Mouse (Mus musculus): ENCODE measurements at regions not wholly inside any gene's neighbourhood (a gene's known extent, or its start where the extent isn't known, plus 50 kb on each side); places are given as distances from the start of the nearest gene placed in this dataset.
A peak's percentile ranks its signal among the peaks of the same experiment; 100 is the strongest.

GRCm38 (mm10) chr5:111665406-111665805 is 68.3 kb upstream of the Gm26897 start:
- Histone ChIP-seq H3K4me3 (ENCODE audit: insufficient read depth, low read depth, low read length) (no peak overlapping the region), H3K4me1 (ENCODE audit: control insufficient read depth, insufficient read depth, low read length) (no peaks in the 10 kb centered on the region), H3K27me3 (replicated peaks; ENCODE audit: control insufficient read depth, insufficient read depth, low read length) (no peaks in the 10 kb centered on the region), H3K27ac (ENCODE audit: insufficient read depth, low read depth, low read length) (no peak overlapping the region), H3K36me3 (ENCODE audit: control insufficient read depth, insufficient read depth, low read length) (no peaks in the 10 kb centered on the region)
- TF ChIP-seq CTCF (conservative IDR thresholded peaks at IDR 0.05; ENCODE audit: insufficient read depth, insufficient read length, low read depth, low read length) = no peak
- DNase-seq = no peak
- 76% methylated on average over 19 of the region's 19 CpGs for WGBS

GRCm38 (mm10) chr5:111666007-111666406 is 67.7 kb upstream of the Gm26897 start:
- Histone ChIP-seq H3K27ac (ENCODE audit: insufficient read depth, low read depth, low read length) (no peak overlapping the region), H3K36me3 (ENCODE audit: control insufficient read depth, insufficient read depth, low read length) (no peaks in the 10 kb centered on the region), H3K4me3 (ENCODE audit: insufficient read depth, low read depth, low read length) (no peak overlapping the region), H3K4me1 (ENCODE audit: control insufficient read depth, insufficient read depth, low read length) (no peaks in the 10 kb centered on the region), H3K27me3 (replicated peaks; ENCODE audit: control insufficient read depth, insufficient read depth, low read length) (no peaks in the 10 kb centered on the region)
- 75% methylated on average over 8 of the region's 8 CpGs for WGBS
- TF ChIP-seq POLR2A (IDR thresholded peaks at IDR 0.05; ENCODE audit: low read depth, low read length) (no peak), CTCF (conservative IDR thresholded peaks at IDR 0.05; ENCODE audit: insufficient read depth, insufficient read length, low read depth, low read length) (no peak)
- no peak for DNase-seq

- Histone ChIP-seq H3K27me3 (replicated peaks; ENCODE audit: control insufficient read depth, insufficient read depth, low read length) (no peaks in the 10 kb centered on the region), H3K27ac (ENCODE audit: insufficient read depth, low read depth, low read length) (no peak overlapping the region), H3K4me1 (ENCODE audit: control insufficient read depth, insufficient read depth, low read length) (no peaks in the 10 kb centered on the region), H3K36me3 (ENCODE audit: control insufficient read depth, insufficient read depth, low read length) (no peaks in the 10 kb centered on the region), H3K4me3 (ENCODE audit: insufficient read depth, low read depth, low read length) (no peak overlapping the region)
- 72% methylated on average over 3 of the region's 3 CpGs for WGBS
- DNase-seq = peak; percentile 10
- TF ChIP-seq POLR2A (IDR thresholded peaks at IDR 0.05; ENCODE audit: low read depth, low read length) = no peak
- peak; percentile 44 for TF ChIP-seq CTCF (conservative IDR thresholded peaks at IDR 0.05; ENCODE audit: insufficient read depth, insufficient read length, low read depth, low read length)
These were observed 65.8 kb upstream of the Gm26897 start for GRCm38 (mm10) chr5:111667901-111668300.

- H3K4me1 ChIP-seq (ENCODE audit: control insufficient read depth, insufficient read depth, low read length) = no peaks in the 10 kb centered on the region
- no peak overlapping the region for H3K27ac ChIP-seq (ENCODE audit: insufficient read depth, low read depth, low read length)
- H3K4me3 ChIP-seq (ENCODE audit: insufficient read depth, low read depth, low read length) = no peak overlapping the region
- TF ChIP-seq CTCF (conservative IDR thresholded peaks at IDR 0.05; ENCODE audit: insufficient read depth, insufficient read length, low read depth, low read length) = no peak
- no peak for TF ChIP-seq POLR2A (IDR thresholded peaks at IDR 0.05; ENCODE audit: low read depth, low read length)
- DNase-seq = no peak
- no peaks in the 10 kb centered on the region for H3K27me3 ChIP-seq (replicated peaks; ENCODE audit: control insufficient read depth, insufficient read depth, low read length)
- no peaks in the 10 kb centered on the region for H3K36me3 ChIP-seq (ENCODE audit: control insufficient read depth, insufficient read depth, low read length)
These were observed 64.6 kb upstream of the Gm26897 start for GRCm38 (mm10) chr5:111669139-111669538.

- peaks cover 4% of the 10 kb centered on the region; the same call in 1 of the 2 replicates for H3K4me1 ChIP-seq (ENCODE audit: control insufficient read depth, insufficient read depth, low read length)
- no peak for TF ChIP-seq CTCF (conservative IDR thresholded peaks at IDR 0.05; ENCODE audit: insufficient read depth, insufficient read length, low read depth, low read length)
- TF ChIP-seq POLR2A (IDR thresholded peaks at IDR 0.05; ENCODE audit: low read depth, low read length) = no peak
- 68% methylated on average over 6 of the region's 6 CpGs for WGBS
- H3K27me3 ChIP-seq (replicated peaks; ENCODE audit: control insufficient read depth, insufficient read depth, low read length) = no peaks in the 10 kb centered on the region
- H3K4me3 ChIP-seq (ENCODE audit: insufficient read depth, low read depth, low read length) = no peak overlapping the region
- no peaks in the 10 kb centered on the region for H3K36me3 ChIP-seq (ENCODE audit: control insufficient read depth, insufficient read depth, low read length)
- no peak for DNase-seq
- no peak overlapping the region for H3K27ac ChIP-seq (ENCODE audit: insufficient read depth, low read depth, low read length)
These were observed 62.0 kb upstream of the Gm26897 start for GRCm38 (mm10) chr5:111671762-111672161.

- peaks cover 4% of the 10 kb centered on the region; the same call in 1 of the 2 replicates for H3K4me1 ChIP-seq (ENCODE audit: control insufficient read depth, insufficient read depth, low read length)
These were observed 58.6 kb upstream of the Gm26897 start for GRCm38 (mm10) chr5:111674976-111675672.

GRCm38 (mm10) chr5:111675673-111676261 is 58.0 kb upstream of the Gm26897 start:
- 6% methylated on average over 8 of the region's 8 CpGs for WGBS
- Histone ChIP-seq H3K4me1 (ENCODE audit: control insufficient read depth, insufficient read depth, low read length) (peaks cover 4% of the 10 kb centered on the region; the same call in 1 of the 2 replicates), H3K27me3 (replicated peaks; ENCODE audit: control insufficient read depth, insufficient read depth, low read length) (no peaks in the 10 kb centered on the region)

More at GRCm38 (mm10) chr5:111674976-111675672, 58.6 kb upstream of the Gm26897 start:
- Histone ChIP-seq H3K36me3 (ENCODE audit: control insufficient read depth, insufficient read depth, low read length) (no peaks in the 10 kb centered on the region), H3K4me3 (ENCODE audit: insufficient read depth, low read depth, low read length) (no peak overlapping the region), H3K27ac (ENCODE audit: insufficient read depth, low read depth, low read length) (no peak overlapping the region; the same call in 1 of the 2 replicates), H3K27me3 (replicated peaks; ENCODE audit: control insufficient read depth, insufficient read depth, low read length) (no peaks in the 10 kb centered on the region)
- TF ChIP-seq CTCF (conservative IDR thresholded peaks at IDR 0.05; ENCODE audit: insufficient read depth, insufficient read length, low read depth, low read length) (no peak), POLR2A (IDR thresholded peaks at IDR 0.05; ENCODE audit: low read depth, low read length) (no peak)
- no peak for DNase-seq
- 46% methylated on average over 6 of the region's 6 CpGs for WGBS

More at GRCm38 (mm10) chr5:111675673-111676261, 58.0 kb upstream of the Gm26897 start:
- Histone ChIP-seq H3K36me3 (ENCODE audit: control insufficient read depth, insufficient read depth, low read length) (no peaks in the 10 kb centered on the region), H3K27ac (ENCODE audit: insufficient read depth, low read depth, low read length) (no peak overlapping the region; the same call in 1 of the 2 replicates), H3K4me3 (ENCODE audit: insufficient read depth, low read depth, low read length) (no peak overlapping the region)
- TF ChIP-seq CTCF (conservative IDR thresholded peaks at IDR 0.05; ENCODE audit: insufficient read depth, insufficient read length, low read depth, low read length) (peak; percentile 29; the same call in 1 of the 2 replicates), POLR2A (IDR thresholded peaks at IDR 0.05; ENCODE audit: low read depth, low read length) (no peak)
- peak; percentile 87 for DNase-seq
